In the genomic region with DNA sequence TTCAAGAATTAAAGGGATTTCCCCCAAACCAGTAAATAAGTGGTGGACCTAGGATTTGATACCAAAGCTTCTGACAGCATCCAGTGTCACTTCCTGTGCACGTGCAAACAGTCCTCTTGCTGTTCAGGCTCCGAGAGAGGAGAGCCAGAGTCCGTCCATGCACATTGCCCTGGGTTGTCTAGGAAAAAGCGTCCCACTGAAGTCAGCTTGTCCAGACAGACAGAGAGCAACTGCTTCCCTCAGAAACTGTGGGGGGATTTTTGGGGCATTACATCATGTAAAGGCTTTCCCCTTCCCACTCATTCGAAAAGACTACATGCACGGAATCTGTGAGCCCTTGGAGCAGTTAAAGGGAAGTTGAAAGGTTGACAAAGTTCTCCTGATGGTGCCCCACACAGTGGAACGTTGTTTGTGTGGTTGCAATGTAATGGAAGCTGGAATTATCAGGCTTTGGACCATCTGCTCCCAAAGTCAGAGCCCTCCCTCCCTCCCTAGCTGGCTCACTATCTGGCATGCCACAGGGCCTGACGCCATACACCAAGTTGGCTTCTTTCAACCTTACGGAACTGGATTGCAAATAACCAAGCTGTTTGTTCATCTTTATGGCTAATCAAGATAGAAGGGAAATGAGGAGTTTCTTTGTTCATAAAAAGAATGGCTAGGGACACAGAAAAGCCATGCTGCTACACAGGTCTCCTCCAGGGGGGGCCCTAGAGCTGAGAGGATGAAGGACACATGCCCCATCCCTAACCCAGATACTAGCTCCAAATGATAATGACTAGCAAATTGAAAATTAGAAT, we compare ENCODE assay signal across 8 mouse cellular contexts. TPM values are rescaled to one million over a fixed set of nuclear protein-coding genes. Genes with fewer than 3 reads are reported as not detected.
A peak's percentile ranks its signal among the peaks of the same experiment; 100 is the strongest.
DNase-seq lines count a peak whose midpoint lies in the region; ATAC-seq and TF ChIP-seq lines count a peak whose summit lies in the region.

No protein-coding gene starts in this region.

- no peak overlapping the region for H3K4me3 ChIP-seq in midbrain, embryonic 11.5 days (ENCODE audit: low read depth, low read length)
- no peak overlapping the region for H3K4me3 ChIP-seq in midbrain, embryonic 13.5 days (replicated peaks)
- H3K4me3 ChIP-seq in embryonic facial prominence, embryonic 15.5 days (replicated peaks) = no peak overlapping the region
- no peak overlapping the region for H3K4me3 ChIP-seq in thymus, adult 2 months (ENCODE audit: control insufficient read depth, insufficient read depth, low read length)

- no peaks in the 10 kb centered on the region for H3K36me3 ChIP-seq in midbrain, embryonic 11.5 days (ENCODE audit: control insufficient read depth, insufficient read depth, low read length)
- no peaks in the 10 kb centered on the region for H3K36me3 ChIP-seq in midbrain, embryonic 13.5 days
- no peaks in the 10 kb centered on the region for H3K36me3 ChIP-seq in embryonic facial prominence, embryonic 15.5 days
- no peaks in the 10 kb centered on the region for H3K36me3 ChIP-seq in thymus, adult 2 months (ENCODE audit: control insufficient read depth, insufficient read depth, low read length)

- H3K4me2 ChIP-seq in midbrain, embryonic 11.5 days = no peak overlapping the region
- H3K4me2 ChIP-seq in midbrain, embryonic 13.5 days (replicated peaks) = no peak overlapping the region
- H3K4me2 ChIP-seq in embryonic facial prominence, embryonic 15.5 days (replicated peaks) = no peak overlapping the region

- no peaks in the 10 kb centered on the region for H3K4me1 ChIP-seq in midbrain, embryonic 11.5 days (ENCODE audit: control insufficient read depth, insufficient read depth, low read length)
- no peaks in the 10 kb centered on the region for H3K4me1 ChIP-seq in midbrain, embryonic 13.5 days (replicated peaks)
- peaks cover 57% of the 10 kb centered on the region for H3K4me1 ChIP-seq in embryonic facial prominence, embryonic 15.5 days
- peaks cover 16% of the 10 kb centered on the region for H3K4me1 ChIP-seq in thymus, adult 2 months (replicated peaks; ENCODE audit: control insufficient read depth, insufficient read depth, low read length)

- no peaks in the 10 kb centered on the region for H3K27me3 ChIP-seq in midbrain, embryonic 11.5 days (ENCODE audit: control insufficient read depth, insufficient read depth, low read length)
- no peaks in the 10 kb centered on the region for H3K27me3 ChIP-seq in midbrain, embryonic 13.5 days
- no peaks in the 10 kb centered on the region for H3K27me3 ChIP-seq in embryonic facial prominence, embryonic 15.5 days
- H3K27me3 ChIP-seq in thymus, adult 2 months (ENCODE audit: control insufficient read depth, insufficient read depth, low read length) = no peaks in the 10 kb centered on the region

- no peak for TF ChIP-seq CTCF in thymus, adult 2 months (IDR thresholded peaks at IDR 0.05; ENCODE audit: borderline replicate concordance, control insufficient read depth, extremely low read depth, insufficient read depth, low read length, poor library complexity)

- ATAC-seq in midbrain, embryonic 11.5 days (ENCODE audit: low FRiP score) = 0 out of 2 replicates have a peak, but pooled peaks have one; percentile 24
- no peak for ATAC-seq in midbrain, embryonic 13.5 days
- ATAC-seq in embryonic facial prominence, embryonic 15.5 days (ENCODE audit: insufficient number of reproducible peaks, low FRiP score, low TSS enrichment, low read depth) = no peak

- no peaks in the 10 kb centered on the region for H3K9me3 ChIP-seq in midbrain, embryonic 11.5 days (ENCODE audit: control insufficient read depth, low read length)
- H3K9me3 ChIP-seq in midbrain, embryonic 13.5 days = no peaks in the 10 kb centered on the region
- H3K9me3 ChIP-seq in embryonic facial prominence, embryonic 15.5 days (replicated peaks) = no peaks in the 10 kb centered on the region

- no peak for DNase-seq in midbrain, embryonic 11.5 days (ENCODE audit: low spot score, missing footprints)
- peak; percentile 63 for DNase-seq in ZHBTc4 (ENCODE audit: low read depth, low spot score)
- DNase-seq in kidney, postnatal 10 days = peak; percentile 62
- DNase-seq in lung, postnatal 25 days (ENCODE audit: low spot score) = peak; percentile 66
- DNase-seq in thymus, adult 2 months = peak; percentile 79
- no peak for DNase-seq in right cerebral cortex, adult 18-20 months

- WGBS in midbrain, embryonic 11.5 days = 74% methylated on average over 9 of the region's 9 CpGs
- 75% methylated on average over 9 of the region's 9 CpGs for WGBS in midbrain, embryonic 13.5 days
- WGBS in embryonic facial prominence, embryonic 15.5 days = 39% methylated on average over 9 of the region's 9 CpGs
- 76% methylated on average over 9 of the region's 9 CpGs for WGBS in thymus, adult 2 months

- H3K27ac ChIP-seq in midbrain, embryonic 11.5 days (ENCODE audit: low read depth, low read length) = no peak overlapping the region
- no peak overlapping the region for H3K27ac ChIP-seq in midbrain, embryonic 13.5 days
- peak overlapping the region; percentile 72 for H3K27ac ChIP-seq in embryonic facial prominence, embryonic 15.5 days (replicated peaks)
- H3K27ac ChIP-seq in thymus, adult 2 months (ENCODE audit: control insufficient read depth, insufficient read depth, low read length) = no peak overlapping the region

- no peak overlapping the region for H3K9ac ChIP-seq in midbrain, embryonic 11.5 days (ENCODE audit: low read length)
- no peak overlapping the region for H3K9ac ChIP-seq in midbrain, embryonic 13.5 days (replicated peaks)
- no peak overlapping the region for H3K9ac ChIP-seq in embryonic facial prominence, embryonic 15.5 days

- no peak for TF ChIP-seq POLR2A in thymus, adult 2 months (IDR thresholded peaks at IDR 0.05; ENCODE audit: control insufficient read depth, extremely low read depth, insufficient read depth, low read length, poor library complexity)

RNA-seq across cellular contexts. Expression of a gene that starts 37.9 kb away (rescaled TPM):
- polyA plus RNA-seq in midbrain, embryonic 11.5 days (2014; fragmentation: Nextera tagmentation; extraction: Ambion mirVana) = 8.2 and 8.3 TPM in 2 replicates
- polyA plus RNA-seq in midbrain, embryonic 13.5 days (2015; fragmentation: Nextera tagmentation; extraction: Ambion mirVana) = 2.0 and 2.5 TPM in 2 replicates
- polyA plus RNA-seq in embryonic facial prominence, embryonic 15.5 days (2015; fragmentation: Nextera tagmentation; extraction: Ambion mirVana) = 17.5 and 20.0 TPM in 2 replicates
- 56.6 and 68.0 TPM in 2 replicates for polyA plus RNA-seq in thymus, adult 2 months (2012; rRNA removed)

Comparison
In these comparisons a context has a peak if more than half of its experiments do, and no peak if none do; other contexts are left out.
1. DNase-seq: peak in ZHBTc4 (single experiment), kidney, postnatal 10 days (single experiment), lung, postnatal 25 days (single experiment) and thymus, adult 2 months (single experiment); none in midbrain, embryonic 11.5 days (single experiment) and right cerebral cortex, adult 18-20 months (single experiment).